Mouse (Mus musculus) heart, postnatal 4 days (tissue): ENCODE measurements around the gene Pon1. TPM values are rescaled to one million over a fixed set of nuclear protein-coding genes. Genes with fewer than 3 reads are reported as not detected.
A peak's percentile ranks its signal among the peaks of the same experiment; 100 is the strongest.

Experiments
- DNase-seq: peaks from one replicate; pipeline ENCODE4 v3.0.0; 2021
- total RNA-seq, 2 experiments: library from RNA; stranded (reverse); gene quantifications; 2 replicates each; pipeline ENCODE4 v1.2.3; 2021

Gene Pon1
- total RNA-seq, 2 experiments from 2014 or later: not detected

GRCm38 (mm10) chr6:5177967-5178891 is 15.5 kb downstream of the Pon1 start:
- DNase-seq: no peak

GRCm38 (mm10) chr6:5174179-5174812 is 19.4 kb downstream of the Pon1 start:
- no peak for DNase-seq

GRCm38 (mm10) chr6:5172571-5172970 is 21.2 kb downstream of the Pon1 start:
- no peak for DNase-seq

GRCm38 (mm10) chr6:5171418-5171817 is 22.3 kb downstream of the Pon1 start:
- no peak for DNase-seq

GRCm38 (mm10) chr6:5168158-5168557 is 25.6 kb downstream of the Pon1 start:
- DNase-seq: no peak

- DNase-seq: peak; percentile 37
These were observed 26.6 kb downstream of the Pon1 start for GRCm38 (mm10) chr6:5167051-5167677.

- no peak for DNase-seq
These were observed 28.9 kb downstream of the Pon1 start for GRCm38 (mm10) chr6:5164855-5165254.

- no peak for DNase-seq
These were observed 30.1 kb downstream of the Pon1 start for GRCm38 (mm10) chr6:5163507-5164144.

GRCm38 (mm10) chr6:5162052-5162451 is 31.7 kb downstream of the Pon1 start:
- no peak for DNase-seq

GRCm38 (mm10) chr6:5159385-5159791 is 34.4 kb downstream of the Pon1 start:
- DNase-seq: peak; percentile 11

GRCm38 (mm10) chr6:5156541-5157425 is 37.0 kb downstream of the Pon1 start:
- no peak for DNase-seq

- no peak for DNase-seq
These were observed 38.3 kb downstream of the Pon1 start for GRCm38 (mm10) chr6:5155313-5155927.

GRCm38 (mm10) chr6:5154786-5155185 is 39.0 kb downstream of the Pon1 start:
- no peak for DNase-seq

GRCm38 (mm10) chr6:5152185-5152584 is 41.6 kb downstream of the Pon1 start:
- DNase-seq: no peak

GRCm38 (mm10) chr6:5151171-5151570 is 42.6 kb downstream of the Pon1 start:
- DNase-seq: peak; percentile 48

GRCm38 (mm10) chr6:5149941-5150340 is 43.8 kb downstream of the Pon1 start:
- peak; percentile 19 for DNase-seq

GRCm38 (mm10) chr6:5147488-5148142 is 46.1 kb downstream of the Pon1 start:
- no peak for DNase-seq

- no peak for DNase-seq
These were observed 54.1 kb downstream of the Pon1 start for GRCm38 (mm10) chr6:5139666-5140065.

GRCm38 (mm10) chr6:5138875-5139631 is 54.7 kb downstream of the Pon1 start:
- no peak for DNase-seq

GRCm38 (mm10) chr6:5136046-5136445 is 57.7 kb downstream of the Pon1 start:
- DNase-seq: no peak
